Mouse (Mus musculus): ENCODE data around the gene Ccdc57.
A peak's percentile ranks its signal among the peaks of the same experiment; 100 is the strongest.
"Not testable (repeated sequence)": the region's sequence is repeated elsewhere in the genome, so short reads cannot be mapped to it uniquely, and the experiment has no call there.

Gene Ccdc57

GRCm38 (mm10) chr11:120821076-120821922 lies 111.4 kb downstream of the Ccdc57 start:
- no peak for DNase-seq (ENCODE audit: low read depth)

- no peak for DNase-seq (ENCODE audit: low read depth)
Measured at GRCm38 (mm10) chr11:120820546-120820945, 112.1 kb downstream of the Ccdc57 start.

GRCm38 (mm10) chr11:120819556-120819955 lies 113.1 kb downstream of the Ccdc57 start:
- no peak for DNase-seq (ENCODE audit: low read depth)

GRCm38 (mm10) chr11:120818251-120818650 lies 114.4 kb downstream of the Ccdc57 start:
- DNase-seq (ENCODE audit: low read depth) = no peak

- no peak for DNase-seq (ENCODE audit: low read depth)
Measured at GRCm38 (mm10) chr11:120817358-120817757, 115.3 kb downstream of the Ccdc57 start.

GRCm38 (mm10) chr11:120812068-120812467 lies 120.6 kb downstream of the Ccdc57 start:
- no peak for DNase-seq (ENCODE audit: low read depth)

- no peak for DNase-seq (ENCODE audit: low read depth)
Measured at GRCm38 (mm10) chr11:120808010-120808409, 124.7 kb downstream of the Ccdc57 start.

- DNase-seq (ENCODE audit: low read depth) = no peak
Measured at GRCm38 (mm10) chr11:120805375-120806298, 127.0 kb downstream of the Ccdc57 start.

GRCm38 (mm10) chr11:120804769-120805168 lies 127.9 kb downstream of the Ccdc57 start:
- DNase-seq (ENCODE audit: low read depth) = no peak

- DNase-seq (ENCODE audit: low read depth) = no peak
Measured at GRCm38 (mm10) chr11:120804274-120804673, 128.4 kb downstream of the Ccdc57 start.

GRCm38 (mm10) chr11:120800061-120800904 lies 132.4 kb downstream of the Ccdc57 start:
- peak; percentile 83 for DNase-seq (ENCODE audit: low read depth)

- no peak for DNase-seq (ENCODE audit: low read depth)
Measured at GRCm38 (mm10) chr11:120799316-120799890, 133.3 kb downstream of the Ccdc57 start.

GRCm38 (mm10) chr11:120798244-120798643 lies 134.4 kb downstream of the Ccdc57 start:
- no peak for DNase-seq (ENCODE audit: low read depth)

GRCm38 (mm10) chr11:120796614-120796946 lies 136.1 kb downstream of the Ccdc57 start:
- DNase-seq (ENCODE audit: low read depth) = no peak

GRCm38 (mm10) chr11:120795756-120796613 lies 136.7 kb downstream of the Ccdc57 start, which contains the start of gene Dus1l:
Gene Dus1l (minus strand): TSS chr11:120796403.
- peak; percentile 97 for DNase-seq (ENCODE audit: low read depth)

- no peak for DNase-seq (ENCODE audit: low read depth)
Measured at GRCm38 (mm10) chr11:120792652-120793051, 140.0 kb downstream of the Ccdc57 start.

- DNase-seq (ENCODE audit: low read depth) = no peak
Measured at GRCm38 (mm10) chr11:120789810-120790209, 142.9 kb downstream of the Ccdc57 start.

GRCm38 (mm10) chr11:120789355-120789754 lies 143.3 kb downstream of the Ccdc57 start:
- no peak for DNase-seq (ENCODE audit: low read depth)

- DNase-seq (ENCODE audit: low read depth) = not testable (repeated sequence)
Measured at GRCm38 (mm10) chr11:120788460-120788859, 144.2 kb downstream of the Ccdc57 start.

GRCm38 (mm10) chr11:120785145-120785544 lies 147.5 kb downstream of the Ccdc57 start:
- DNase-seq (ENCODE audit: low read depth) = no peak
